Mouse (Mus musculus) inflammation-experienced regulatory T-cells, adult 6 months (primary cell): ENCODE measurements around the gene Ugt1a6b. TPM values are rescaled to one million over a fixed set of nuclear protein-coding genes. Genes with fewer than 3 reads are reported as not detected.

ENCODE experiments used
- ATAC-seq: one replicate; pipeline ENCODE4 v1.8.0; 2017
- polyA plus RNA-seq, 3 experiments: library from polyadenylated mRNA; unstranded; fragments of 100-300 nt; shearing (Covaris generic); gene quantifications; one replicate each; pipeline ENCODE4 v1.2.1; 2017

The Ugt1a6b gene
- polyA plus RNA-seq, 3 experiments from 2014 or later = not detected

DNA sequence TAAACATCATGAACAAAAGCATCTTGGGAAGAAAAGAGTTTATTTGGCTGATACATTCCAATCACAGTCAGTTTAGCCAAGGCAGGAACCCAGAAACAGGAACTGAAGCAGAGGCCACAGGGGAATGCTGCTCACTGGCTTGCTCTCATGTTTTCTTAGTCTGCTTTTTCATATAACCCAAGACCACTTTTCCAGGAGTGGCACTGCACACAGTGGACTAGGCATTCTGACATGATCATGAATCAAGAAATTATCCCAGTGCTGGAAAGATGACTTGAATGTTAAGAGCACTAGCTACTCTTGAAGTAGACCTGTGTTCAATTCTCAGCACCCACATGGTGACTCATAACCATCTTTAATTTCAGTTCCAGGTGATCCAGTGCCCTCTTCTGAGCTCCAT is 122.7 kb downstream of the Ugt1a6b start:
- ATAC-seq = no peak

DNA sequence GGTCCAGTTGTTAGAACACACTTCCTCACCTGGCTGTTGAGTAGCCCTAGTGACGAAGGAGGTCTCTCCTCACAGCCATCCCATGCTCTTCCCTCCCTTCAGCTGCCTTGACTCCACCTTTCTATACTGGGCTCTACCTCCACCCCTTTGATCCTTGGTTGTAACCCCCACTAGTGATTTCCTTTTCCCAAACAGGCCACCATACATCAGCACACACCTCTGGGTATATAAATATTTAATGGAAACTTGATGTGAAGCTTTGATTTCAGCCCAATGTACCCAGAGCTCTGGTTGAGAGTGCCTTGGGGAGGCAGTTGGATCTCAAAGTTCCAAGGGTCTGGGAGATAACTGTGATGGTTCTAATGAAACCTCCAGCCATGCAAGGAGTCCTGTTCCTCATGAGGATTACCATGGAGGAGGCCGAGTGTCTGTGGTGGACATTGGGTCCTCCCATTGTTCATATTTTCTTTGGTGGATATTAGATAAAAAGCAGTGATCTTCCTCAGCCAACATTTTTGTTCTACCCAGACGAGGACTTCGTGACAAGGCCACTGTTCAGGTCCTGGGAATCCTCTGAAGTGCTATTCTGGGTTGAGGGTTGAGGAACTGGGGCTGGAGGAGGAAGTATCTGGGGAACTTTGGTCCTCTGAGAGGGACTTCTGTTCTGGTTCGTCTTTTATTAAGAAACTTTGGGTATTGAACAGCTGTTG is 123.8 kb downstream of the Ugt1a6b start, which contains the start of gene Mroh2a:
TSS of gene Mroh2a (plus strand) at position 317 of the 710 bp plus-strand sequence.
- ATAC-seq = no peak

DNA sequence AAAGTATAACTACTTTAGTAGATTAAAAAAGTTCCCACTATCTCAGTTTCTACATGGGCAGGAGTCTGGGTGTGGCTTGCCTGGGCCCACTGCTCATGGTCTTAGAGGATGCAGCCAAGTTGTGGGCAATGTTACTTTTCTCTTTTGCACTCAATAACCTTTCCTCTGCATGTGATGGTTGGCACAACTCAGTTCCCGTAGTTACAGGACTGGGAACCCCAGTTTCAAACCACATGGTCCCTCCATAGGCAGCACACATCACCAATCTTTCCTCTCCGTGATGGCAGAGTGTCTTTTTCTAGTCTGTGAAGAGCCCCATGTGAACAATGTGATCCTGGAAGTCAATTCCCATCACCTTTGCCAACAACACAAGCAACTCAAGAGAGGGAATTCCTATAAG is 124.4 kb downstream of the Ugt1a6b start:
- no peak for ATAC-seq

DNA sequence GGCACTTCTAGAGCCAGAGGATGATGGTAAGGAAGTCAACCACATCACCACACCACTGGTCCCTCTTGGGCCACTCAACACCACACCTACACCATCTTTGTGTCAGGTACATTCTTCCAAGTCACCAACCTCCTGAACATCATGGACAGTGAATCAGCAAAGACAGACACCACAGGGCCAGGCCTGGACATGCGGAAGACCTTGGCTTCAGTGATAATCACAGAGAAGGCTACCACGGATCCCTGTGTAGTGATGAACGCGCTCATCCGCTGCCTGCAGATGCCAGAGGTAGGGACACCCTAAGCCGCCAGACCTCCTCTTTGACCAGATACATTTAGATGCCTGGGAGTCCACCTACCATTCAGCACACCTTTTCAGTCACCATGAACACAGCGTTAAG is 125.1 kb downstream of the Ugt1a6b start:
- ATAC-seq = no peak

DNA sequence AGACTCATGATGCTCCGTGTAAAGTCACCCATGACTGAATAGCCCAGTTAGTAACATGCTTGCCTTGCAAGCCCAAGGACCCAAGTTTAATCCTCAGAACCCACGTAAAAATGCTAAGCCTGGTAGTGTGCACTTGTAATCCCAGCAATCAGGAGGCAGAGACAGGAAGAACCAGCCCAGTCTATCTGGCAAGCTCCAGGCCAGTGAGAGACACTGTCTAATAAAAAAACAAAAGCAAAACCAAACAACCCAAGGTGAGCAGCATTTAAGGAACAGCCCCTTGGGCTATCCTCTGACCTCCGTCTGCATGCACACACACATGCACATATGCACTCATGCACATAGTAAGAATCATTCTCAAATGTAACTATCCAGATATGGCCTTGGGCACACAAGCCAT is 126.5 kb downstream of the Ugt1a6b start:
- ATAC-seq = no peak

DNA sequence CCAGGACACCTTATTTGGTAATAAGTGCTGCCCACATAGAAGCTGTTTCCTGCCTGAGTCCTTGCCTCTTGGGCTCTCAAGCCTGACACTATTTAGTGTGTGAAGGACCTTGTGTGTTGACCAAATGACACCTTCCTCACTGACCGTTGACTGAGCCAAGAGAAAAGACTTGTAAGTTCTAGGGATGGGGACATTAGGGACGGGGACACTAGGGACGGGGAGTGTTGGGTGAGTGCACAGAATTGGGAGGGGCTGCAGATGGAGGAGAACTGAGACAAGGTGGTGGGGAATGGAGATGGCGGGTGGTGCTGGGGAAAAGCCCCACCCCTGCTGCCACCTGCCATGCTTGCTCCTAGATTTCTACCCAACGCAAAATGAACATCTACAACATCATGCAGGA is 126.9 kb downstream of the Ugt1a6b start:
- no peak for ATAC-seq

DNA sequence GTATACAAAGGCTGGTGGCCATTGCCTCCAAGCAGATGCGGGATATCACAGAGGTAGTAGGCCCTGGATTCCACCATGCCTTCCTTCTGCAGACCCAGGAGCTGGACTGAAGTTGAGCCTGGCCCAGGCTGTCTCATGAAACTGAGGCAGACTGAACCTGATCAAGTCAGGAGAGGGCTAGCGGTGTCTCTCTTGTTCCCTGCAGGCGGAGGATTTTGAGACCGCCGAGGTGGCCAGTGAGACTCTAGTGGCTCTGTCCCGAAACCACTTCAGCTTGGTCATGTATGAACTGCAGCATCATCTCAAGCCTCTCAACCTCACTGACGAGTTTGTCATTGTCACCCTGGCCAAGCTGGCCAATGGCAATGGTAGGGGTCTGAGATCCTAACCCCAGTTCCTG is 127.4 kb downstream of the Ugt1a6b start:
- no peak for ATAC-seq

DNA sequence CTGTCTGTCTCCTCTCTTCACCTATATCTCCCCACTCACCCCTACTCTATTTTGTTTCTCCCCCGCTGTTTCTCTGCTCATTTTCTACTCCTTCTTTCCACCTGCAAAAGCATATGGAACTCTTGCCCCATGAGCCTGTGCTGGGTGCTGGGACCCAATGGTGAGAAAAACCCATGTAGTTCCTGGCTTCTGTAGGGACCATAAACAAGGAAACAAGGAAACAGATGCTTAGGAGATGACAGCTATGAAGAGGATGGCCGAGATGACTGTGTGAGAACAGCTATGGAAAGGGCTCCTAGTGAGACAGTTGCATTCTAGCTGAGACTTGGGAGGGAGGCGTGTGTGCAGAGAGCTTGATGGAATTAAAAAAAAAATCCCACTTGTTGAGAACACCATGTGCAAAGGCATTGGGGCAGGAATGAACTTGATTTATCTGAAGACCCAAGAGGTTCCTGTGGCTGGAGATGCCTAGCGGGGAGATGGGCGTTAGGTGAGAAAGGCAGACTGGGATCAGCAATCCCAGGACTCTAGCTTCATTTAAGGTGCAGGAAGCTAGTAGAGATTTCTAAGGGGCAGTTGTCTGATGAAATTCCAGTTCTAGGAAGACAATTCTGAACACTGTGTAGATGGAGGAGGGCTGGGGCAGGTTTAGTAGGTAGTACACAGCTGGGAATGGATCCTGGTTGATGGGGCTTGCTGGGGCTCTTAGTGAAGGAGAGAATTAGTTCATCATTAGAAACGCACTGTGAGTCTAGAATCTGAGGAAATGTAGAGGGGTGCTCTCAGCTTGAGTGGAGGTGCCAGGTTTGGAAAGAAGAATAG is 128.1 kb downstream of the Ugt1a6b start:
- no peak for ATAC-seq

DNA sequence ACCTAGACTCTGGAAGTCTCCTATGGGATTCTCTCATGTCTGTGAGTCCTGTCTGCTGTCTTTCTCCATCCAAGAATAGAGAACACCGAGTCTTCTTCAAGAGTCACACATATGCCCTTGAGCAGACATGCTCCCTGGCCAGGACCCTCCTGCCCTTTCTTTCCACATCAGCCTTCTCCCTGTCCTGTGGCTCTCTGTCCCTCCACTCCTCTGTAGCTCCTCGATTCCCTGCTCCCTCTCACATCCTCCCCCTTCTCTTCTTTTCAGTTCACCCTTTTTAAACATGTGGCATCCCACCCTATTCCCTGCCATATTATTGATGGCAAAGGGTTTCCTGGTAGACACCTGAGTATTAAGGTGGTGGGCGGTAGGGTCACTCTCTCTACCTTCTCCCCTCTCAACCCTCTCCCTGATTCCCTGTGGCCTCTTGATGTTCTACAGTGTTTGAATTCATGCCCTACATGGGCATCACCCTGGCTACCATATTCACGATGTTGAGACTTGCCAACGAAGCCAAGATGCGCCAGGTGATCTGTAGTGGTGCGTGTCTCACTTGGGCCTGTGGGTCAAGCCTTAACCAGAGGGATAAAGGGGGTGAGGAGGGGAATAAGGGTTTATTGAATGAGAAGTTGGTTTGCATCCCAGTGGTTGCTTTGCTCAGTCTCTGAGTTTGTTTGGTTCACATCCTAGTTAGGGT is 128.9 kb downstream of the Ugt1a6b start:
- no peak for ATAC-seq

DNA sequence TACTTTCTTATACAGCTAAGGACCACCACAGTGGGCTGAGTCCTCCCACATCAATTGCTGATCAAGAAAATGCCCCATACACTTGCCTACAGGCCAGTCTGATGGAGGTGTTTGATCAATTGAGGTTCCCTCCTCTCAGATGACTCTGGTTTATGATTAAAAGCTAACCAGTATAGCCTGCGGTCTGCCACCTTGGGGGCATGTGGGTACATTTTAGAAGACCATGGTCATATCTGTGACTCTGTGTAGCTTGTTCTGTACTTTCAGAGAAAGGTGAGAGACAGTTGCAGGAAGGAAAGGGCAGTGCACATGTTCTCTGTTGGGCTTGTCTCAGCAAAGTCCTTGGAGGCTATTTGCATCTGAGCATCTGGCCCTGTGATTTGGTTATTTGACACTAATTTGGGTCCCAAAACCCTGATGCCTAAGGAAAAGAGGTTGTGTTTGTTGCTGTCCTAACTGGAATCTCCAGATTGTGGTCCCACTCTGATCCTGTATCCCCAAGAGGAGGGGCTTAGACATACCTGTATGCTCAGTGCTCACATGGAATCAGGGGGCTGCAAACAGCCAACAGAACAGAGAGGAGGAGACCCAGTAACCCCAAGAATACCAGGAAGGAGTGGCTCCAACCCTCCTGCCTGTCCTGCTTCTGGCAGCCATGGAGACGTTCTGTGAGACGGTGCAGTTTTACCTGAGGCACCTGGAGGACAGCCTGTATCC is 129.8 kb downstream of the Ugt1a6b start:
- no peak for ATAC-seq

DNA sequence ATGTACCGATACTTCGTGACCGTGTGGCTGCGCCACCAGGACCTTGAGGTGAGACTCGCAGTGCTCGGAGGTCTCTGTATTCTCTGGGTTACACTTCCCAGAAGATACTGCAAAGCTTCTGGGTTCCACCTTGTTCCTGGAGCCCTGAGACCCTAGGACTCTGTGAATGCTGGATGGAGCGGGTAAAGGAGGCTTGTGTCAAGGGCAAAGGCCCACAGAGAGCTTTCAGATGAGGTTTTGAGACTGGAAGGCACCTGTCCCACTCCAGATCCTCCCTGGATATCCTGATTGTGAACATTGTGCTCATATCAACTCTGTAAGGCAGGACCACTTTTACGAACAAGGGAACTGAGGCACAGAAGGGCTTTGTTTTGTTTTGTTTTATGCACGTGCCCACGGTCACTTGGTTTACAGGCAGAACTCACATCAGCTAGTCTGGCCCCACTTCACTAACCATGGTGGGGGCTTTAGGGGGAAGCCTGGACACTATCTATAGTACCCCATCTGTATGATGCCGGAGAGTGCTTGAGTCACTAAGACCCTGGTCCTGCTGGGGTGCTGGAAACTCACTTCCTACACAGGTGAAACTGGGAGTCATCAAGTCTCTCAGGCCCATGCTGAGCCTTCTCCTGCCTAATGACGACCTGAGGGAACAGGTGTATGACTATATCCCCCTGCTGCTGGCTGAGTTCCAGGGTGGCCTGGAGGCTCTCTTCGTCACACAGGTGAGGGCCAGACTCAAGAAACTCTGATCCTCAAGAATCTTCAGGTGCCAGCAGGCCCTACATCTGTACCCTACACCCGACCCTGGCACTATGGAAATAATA is 130.6 kb downstream of the Ugt1a6b start:
- ATAC-seq = no peak

DNA sequence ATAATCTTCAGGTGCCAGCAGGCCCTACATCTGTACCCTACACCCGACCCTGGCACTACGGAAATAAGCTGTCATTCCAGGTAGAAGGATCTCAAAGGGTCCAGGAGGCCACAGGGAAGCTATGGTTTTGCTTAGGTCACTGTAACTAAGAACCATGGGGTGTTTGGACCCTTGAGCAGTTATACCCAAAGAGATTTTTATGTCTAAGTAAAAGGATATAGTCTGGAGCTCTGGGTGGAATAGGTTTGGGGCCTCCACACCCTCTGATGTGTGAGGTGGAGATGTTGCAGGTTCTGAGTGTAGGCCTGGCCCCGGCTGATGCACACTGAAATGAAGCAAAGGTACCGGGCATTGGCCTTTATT is 131.2 kb downstream of the Ugt1a6b start:
- no peak for ATAC-seq

DNA sequence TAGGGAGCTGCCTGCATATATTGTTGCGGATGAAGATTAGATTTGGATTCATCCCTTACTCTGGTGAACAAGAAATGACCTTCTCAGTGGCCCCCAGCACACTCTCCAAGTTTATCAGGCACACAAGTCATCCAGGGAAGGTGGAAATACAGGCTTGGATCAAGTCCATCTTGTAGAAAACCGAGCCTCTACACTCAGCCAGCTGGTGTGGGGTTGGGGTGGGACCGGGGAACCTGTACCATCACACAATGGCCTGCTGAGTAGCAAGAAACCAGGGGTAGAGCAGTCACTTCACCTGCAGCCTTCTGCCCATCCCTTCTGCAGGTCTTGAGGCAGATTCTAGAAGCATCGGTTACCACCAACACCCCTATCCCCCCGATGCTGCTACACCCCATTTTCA is 131.6 kb downstream of the Ugt1a6b start:
- ATAC-seq = no peak

DNA sequence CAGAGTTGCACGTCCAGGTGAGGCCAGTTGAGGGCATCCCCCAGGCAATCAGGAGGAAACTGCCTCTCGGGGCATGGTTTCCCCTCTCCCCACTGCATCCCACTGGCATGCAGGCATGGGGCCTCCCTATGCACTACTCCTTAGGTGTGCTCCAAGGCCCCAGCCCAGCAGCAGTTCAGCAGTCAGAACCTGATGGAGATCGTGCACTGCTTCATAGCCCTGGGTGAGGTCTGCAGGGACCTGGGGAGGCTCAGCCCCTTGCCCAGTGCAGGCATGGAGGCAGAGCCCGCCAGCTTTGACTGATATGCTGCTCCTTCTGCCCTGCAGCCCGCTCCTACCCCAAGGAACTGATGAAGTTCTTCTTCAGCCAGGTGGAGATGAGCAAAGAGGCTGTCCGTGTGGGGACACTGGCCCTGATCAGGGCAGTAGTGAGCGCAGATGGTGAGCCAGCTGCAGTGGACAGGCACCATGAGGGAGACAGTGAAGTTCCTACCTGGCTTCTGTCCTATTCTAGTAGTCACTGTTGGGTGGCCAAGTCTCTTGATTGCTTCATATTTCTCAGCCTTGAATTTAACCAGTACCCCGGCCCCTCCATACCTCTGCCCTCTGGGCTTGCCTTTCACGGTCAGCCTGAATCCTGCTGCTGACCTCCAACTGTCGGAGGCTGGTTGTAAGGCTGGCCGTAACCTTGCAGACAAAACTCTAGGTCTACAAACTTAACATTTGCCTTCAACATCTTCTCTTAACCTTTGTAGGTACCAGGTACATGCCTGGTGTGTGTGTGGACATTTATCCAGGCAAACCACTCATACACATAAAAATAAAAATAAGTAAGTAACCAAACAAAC is 132.2 kb downstream of the Ugt1a6b start:
- no peak for ATAC-seq

DNA sequence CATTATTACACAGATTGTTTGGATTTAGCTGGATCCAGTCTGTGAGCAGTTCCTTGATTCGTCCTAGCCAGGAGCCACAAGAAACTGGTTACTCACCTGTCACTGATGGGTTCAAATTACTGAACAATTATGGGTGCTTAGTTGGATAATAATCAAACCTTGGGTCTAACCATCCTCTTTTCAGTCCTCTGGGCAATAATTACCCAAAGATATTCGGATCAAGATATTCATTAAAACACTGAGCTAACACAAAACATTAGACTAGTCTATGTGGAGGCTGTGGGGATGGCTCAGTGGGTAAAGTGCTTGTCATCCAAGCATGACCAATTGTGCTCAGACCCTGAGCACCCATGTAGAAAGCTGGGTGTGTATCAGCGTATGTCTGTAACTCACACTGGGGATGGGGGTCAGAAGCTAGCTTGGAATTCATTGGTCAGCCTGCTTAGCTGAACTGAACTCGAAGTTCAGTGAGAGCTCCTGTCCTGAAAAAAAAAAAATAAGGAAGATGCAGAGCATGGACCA is 132.9 kb downstream of the Ugt1a6b start:
- no peak for ATAC-seq

DNA sequence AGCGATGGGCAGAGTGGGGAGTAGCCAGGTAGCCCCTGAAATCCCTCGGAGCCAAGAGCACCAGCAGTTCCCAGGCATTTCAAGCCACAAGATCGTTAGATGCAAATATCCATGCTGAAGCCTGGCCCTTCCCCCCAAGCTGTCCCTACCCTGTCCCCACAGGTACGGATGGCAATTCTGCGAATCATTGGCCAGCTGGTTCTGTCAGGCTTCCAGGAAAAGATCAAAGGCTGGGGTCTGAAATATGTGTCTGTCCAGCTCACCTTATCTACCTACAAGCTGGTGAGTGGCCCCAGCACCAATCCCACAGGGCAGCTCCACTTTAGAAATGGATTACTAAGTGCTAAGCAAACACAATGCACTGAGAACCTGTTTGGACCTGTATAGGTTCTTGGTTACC is 134.3 kb downstream of the Ugt1a6b start:
- ATAC-seq = no peak

DNA sequence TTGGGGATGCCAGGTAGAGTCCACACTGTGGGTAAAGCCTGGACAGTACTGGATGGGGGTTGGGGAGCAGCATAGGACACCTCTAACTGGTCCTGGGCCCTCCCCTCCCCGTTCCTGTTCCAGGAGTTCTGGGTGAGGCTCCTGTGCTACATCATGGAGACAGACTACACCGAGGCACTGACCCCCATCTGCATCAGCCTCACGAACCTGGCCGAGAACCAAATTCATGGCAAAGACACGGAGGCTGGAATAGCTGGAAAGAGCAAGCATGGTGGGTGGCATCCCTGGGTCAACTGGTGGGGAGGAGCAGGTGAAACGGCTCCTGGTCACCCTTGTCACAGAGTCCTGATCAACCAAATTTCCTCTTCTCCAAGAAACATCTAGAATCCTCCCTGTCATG is 135.7 kb downstream of the Ugt1a6b start:
- ATAC-seq = no peak

DNA sequence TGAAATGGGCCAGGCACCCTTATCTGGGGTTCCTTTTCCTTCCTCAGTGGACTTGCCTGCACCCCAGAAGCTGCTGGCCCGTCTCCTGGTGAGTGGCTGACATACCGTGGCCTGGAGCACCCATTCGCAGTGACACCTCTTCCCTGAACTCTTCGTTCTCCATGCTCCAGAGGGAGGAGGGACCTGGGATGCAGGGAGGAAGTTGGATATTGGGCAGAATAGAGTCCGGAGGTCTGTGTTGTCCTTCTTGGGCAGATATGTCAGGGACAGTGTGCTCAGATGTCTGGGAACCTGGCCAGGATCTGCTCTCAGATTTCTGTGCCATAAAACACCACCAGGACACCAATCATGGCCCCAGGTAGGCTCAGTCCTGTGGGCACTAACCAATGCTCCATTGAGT is 137.0 kb downstream of the Ugt1a6b start:
- ATAC-seq = no peak

DNA sequence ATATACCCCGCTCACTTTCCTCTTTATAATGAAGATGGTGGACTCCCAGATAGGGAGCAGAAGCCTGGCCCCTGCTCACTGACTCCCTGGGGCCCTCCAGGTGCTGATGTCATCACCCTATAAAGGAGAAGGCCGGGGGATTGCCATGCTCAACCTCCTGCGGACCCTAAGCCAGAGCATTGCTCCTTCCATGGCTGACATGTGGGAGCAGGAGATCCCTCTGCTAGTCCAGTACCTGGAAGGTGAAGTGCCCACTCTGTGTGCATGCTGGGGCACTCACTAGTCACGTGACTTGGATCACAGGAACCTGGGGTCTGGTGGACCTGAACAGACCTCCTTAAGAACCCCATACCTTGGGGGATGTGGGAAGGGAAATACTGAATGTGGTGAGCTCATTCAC is 137.5 kb downstream of the Ugt1a6b start:
- no peak for ATAC-seq

DNA sequence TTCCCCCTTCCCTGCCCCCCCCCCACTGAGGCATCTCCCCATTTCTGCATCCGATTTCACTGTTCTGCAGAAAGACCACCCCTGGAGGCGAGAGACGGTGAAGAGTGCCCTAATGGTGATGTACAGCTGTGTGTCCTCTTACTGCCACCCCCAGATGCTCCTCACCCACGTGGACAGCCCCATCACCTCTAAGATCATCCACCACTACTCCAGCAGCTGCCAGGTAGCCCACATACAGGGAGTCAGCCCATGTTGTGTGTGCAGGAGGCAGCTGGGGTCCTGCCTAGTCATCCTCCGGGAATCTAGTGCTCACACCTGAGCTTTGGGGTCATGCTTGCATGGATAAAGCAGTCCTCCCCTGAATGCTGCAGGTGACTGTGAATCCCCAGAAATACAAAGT is 140.8 kb downstream of the Ugt1a6b start:
- ATAC-seq = no peak

DNA sequence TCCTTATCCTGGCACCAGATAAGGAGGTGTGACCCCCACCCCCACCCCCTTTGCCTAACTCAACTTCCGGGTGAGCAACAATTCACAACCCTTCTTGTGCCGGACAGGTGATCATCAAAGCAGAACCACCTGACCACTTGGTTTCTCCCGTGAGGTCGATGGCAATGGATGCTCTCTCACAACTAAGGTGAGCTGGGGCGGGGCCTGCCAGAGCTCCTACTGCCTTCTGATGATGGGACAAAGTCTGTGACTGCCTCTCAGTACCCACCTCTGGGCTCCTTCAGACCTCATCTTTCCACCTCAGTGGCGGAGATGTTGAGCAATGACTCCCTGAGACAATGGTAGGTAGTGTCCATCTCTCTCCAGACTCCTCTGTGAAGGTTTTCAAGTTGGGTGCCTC is 142.8 kb downstream of the Ugt1a6b start:
- no peak for ATAC-seq
